ENCODE assay signal across 8 mouse cellular contexts in the genomic region with DNA sequence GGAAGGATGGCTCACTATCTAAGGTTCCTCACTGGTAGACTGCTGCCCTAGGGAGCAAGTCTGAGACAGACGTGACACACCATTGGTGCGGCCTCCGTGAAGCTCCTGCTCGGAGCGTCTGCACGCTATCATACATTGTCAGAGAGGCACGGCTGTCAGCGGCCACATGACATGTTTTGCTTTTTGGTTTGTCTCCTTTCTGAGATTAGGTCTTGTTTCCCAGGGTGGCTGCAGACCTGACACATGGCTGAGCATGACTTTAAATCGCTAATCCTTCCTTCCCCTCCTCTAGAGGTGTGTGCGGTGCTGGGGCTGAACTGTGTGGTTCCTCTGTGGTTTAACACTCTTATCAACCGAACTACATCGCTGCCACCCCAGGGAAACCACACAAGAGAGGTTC. TPM values are rescaled to one million over a fixed set of nuclear protein-coding genes. Genes with fewer than 3 reads are reported as not detected.
DNase-seq lines count a peak whose midpoint lies in the region; ATAC-seq and TF ChIP-seq lines count a peak whose summit lies in the region.

No protein-coding gene starts in this region.

- H3K27me3 ChIP-seq in testis, adult 2 months (ENCODE audit: control insufficient read depth, insufficient read depth, low read length): no peaks in the 10 kb centered on the region
- no peaks in the 10 kb centered on the region for H3K27me3 ChIP-seq in stomach, embryonic 14.5 days (ENCODE audit: control insufficient read depth, insufficient read depth, low read length)

- ATAC-seq in stomach, embryonic 14.5 days (ENCODE audit: insufficient number of reproducible peaks, insufficient read depth, low FRiP score, low read depth): no peak

- H3K4me3 ChIP-seq in testis, adult 2 months (ENCODE audit: control insufficient read depth, low read depth, low read length): peak overlapping the region; percentile 1; the same call in 1 of the 2 replicates
- H3K4me3 ChIP-seq in stomach, embryonic 14.5 days (ENCODE audit: low read depth, low read length): peak overlapping the region; percentile 83; the same call in 1 of the 2 replicates

- TF ChIP-seq CTCF in testis, adult 2 months (IDR thresholded peaks at IDR 0.05; ENCODE audit: control insufficient read depth, insufficient read depth, insufficient replicate concordance, low read depth, low read length): no peak

- no peak overlapping the region; the same call in 1 of the 2 replicates for H3K9ac ChIP-seq in stomach, embryonic 14.5 days (replicated peaks; ENCODE audit: low read depth, low read length)

- H3K4me1 ChIP-seq in testis, adult 2 months (ENCODE audit: control insufficient read depth, insufficient read depth, low read length): peaks cover 12% of the 10 kb centered on the region
- H3K4me1 ChIP-seq in stomach, embryonic 14.5 days (ENCODE audit: control insufficient read depth, insufficient read depth, low read length): peaks cover 10% of the 10 kb centered on the region; the same call in 1 of the 2 replicates

- H3K27ac ChIP-seq in testis, adult 2 months (ENCODE audit: control insufficient read depth, insufficient read depth, low read depth, low read length): peak overlapping the region; percentile 29
- no peak overlapping the region for H3K27ac ChIP-seq in stomach, embryonic 14.5 days (ENCODE audit: low read length)

- H3K4me2 ChIP-seq in stomach, embryonic 14.5 days (replicated peaks; ENCODE audit: low read depth, low read length): peak overlapping the region; percentile 67

- no peak for TF ChIP-seq POLR2A in testis, adult 2 months (IDR thresholded peaks at IDR 0.05; ENCODE audit: control insufficient read depth, low read depth, low read length)

- peaks cover 1% of the 10 kb centered on the region; the same call in 1 of the 2 replicates for H3K36me3 ChIP-seq in testis, adult 2 months (ENCODE audit: control insufficient read depth, insufficient read depth, low read length)
- peaks cover 10% of the 10 kb centered on the region for H3K36me3 ChIP-seq in stomach, embryonic 14.5 days (ENCODE audit: control insufficient read depth, insufficient read depth, low read length)

- peak; percentile 34 to 42 for DNase-seq in adrenal gland, postnatal 36 days
- no peak for DNase-seq in adrenal gland, adult 8-10 months
- no peak for DNase-seq in testis, postnatal 14 days (ENCODE audit: low spot score)
- DNase-seq in liver: peak; percentile 66
- no peak for DNase-seq in cerebellum, adult 9-11 months
- no peak for DNase-seq in layer of hippocampus, postnatal 25 days (ENCODE audit: extremely low spot score in 1 of 2, low spot score in 1 of 2)

- H3K9me3 ChIP-seq in stomach, embryonic 14.5 days (ENCODE audit: control insufficient read depth, low read depth, low read length): no peaks in the 10 kb centered on the region

- WGBS in stomach, embryonic 14.5 days: 69% methylated on average over 12 of the region's 12 CpGs

RNA-seq across cellular contexts. Expression of gene Zfp839, which starts 1.4 kb away (rescaled TPM):
- total RNA-seq in adrenal gland, postnatal 36 days (2021): 10 to 100 TPM; 10.9 to 12.2 TPM
- total RNA-seq in adrenal gland, adult 8-10 months (2022): 10 to 100 TPM; 15.5 to 22.4 (median 18.4) TPM
- 5.3 and 6.1 TPM in 2 replicates for polyA plus RNA-seq in testis, adult 2 months (2012; rRNA removed)
- polyA plus RNA-seq in stomach, embryonic 14.5 days (2014; fragmentation: Nextera tagmentation; extraction: Ambion mirVana): 4.6 and 5.9 TPM in 2 replicates
- 10 to 100 TPM; 10.3 to 12.7 TPM for total RNA-seq in layer of hippocampus, postnatal 25 days (2021)

RNA-seq across cellular contexts. Expression of gene Mok, which starts 10.7 kb away (rescaled TPM):
- total RNA-seq in adrenal gland, postnatal 36 days (2021): 1 to 10 TPM; 1.2 to 1.6 TPM
- total RNA-seq in adrenal gland, adult 8-10 months (2022): 1 to 10 TPM; 1.4 to 3.7 (median 2.5) TPM
- 96.9 and 102 TPM in 2 replicates for polyA plus RNA-seq in testis, adult 2 months (2012; rRNA removed)
- 5.2 and 5.4 TPM in 2 replicates for polyA plus RNA-seq in stomach, embryonic 14.5 days (2014; fragmentation: Nextera tagmentation; extraction: Ambion mirVana)
- total RNA-seq in layer of hippocampus, postnatal 25 days (2021): 10 to 100 TPM; 10.5 to 11.4 TPM

RNA-seq across cellular contexts. Expression of gene Cinp, which starts 37.5 kb away (rescaled TPM):
- total RNA-seq in adrenal gland, postnatal 36 days (2021): 10 to 100 TPM; 41.2 to 42.2 TPM
- total RNA-seq in adrenal gland, adult 8-10 months (2022): 10 to 100 TPM; 37.4 to 39.6 (median 38.6) TPM
- polyA plus RNA-seq in testis, adult 2 months (2012; rRNA removed): 13.4 and 13.6 TPM in 2 replicates
- polyA plus RNA-seq in stomach, embryonic 14.5 days (2014; fragmentation: Nextera tagmentation; extraction: Ambion mirVana): 80.8 and 89.5 TPM in 2 replicates
- 10 to 100 TPM; 70.4 to 76.3 TPM for total RNA-seq in layer of hippocampus, postnatal 25 days (2021)

RNA-seq across cellular contexts. Expression of gene Tecpr2, which starts 37.6 kb away (rescaled TPM):
- total RNA-seq in adrenal gland, postnatal 36 days (2021): 10 to 100 TPM in 1 of 2 experiments, 1 to 10 TPM in 1; 9.6 to 10.3 TPM
- 10 to 100 TPM; 10.1 to 16.4 (median 12.9) TPM for total RNA-seq in adrenal gland, adult 8-10 months (2022)
- 7.1 and 7.4 TPM in 2 replicates for polyA plus RNA-seq in testis, adult 2 months (2012; rRNA removed)
- 3.8 and 4.8 TPM in 2 replicates for polyA plus RNA-seq in stomach, embryonic 14.5 days (2014; fragmentation: Nextera tagmentation; extraction: Ambion mirVana)
- 10 to 100 TPM; 40.5 to 41.4 TPM for total RNA-seq in layer of hippocampus, postnatal 25 days (2021)

Comparison
In these comparisons a context has a peak if more than half of its experiments do, and no peak if none do; other contexts are left out.
1. DNase-seq: peak in adrenal gland, postnatal 36 days (2 of 2) and liver (single experiment); none in adrenal gland, adult 8-10 months (single experiment), testis, postnatal 14 days (single experiment), cerebellum, adult 9-11 months (single experiment) and layer of hippocampus, postnatal 25 days (0 of 2).